Mouse (Mus musculus) heart, postnatal 0 days (tissue): ENCODE measurements around the gene Zbp1. TPM values are rescaled to one million over a fixed set of nuclear protein-coding genes. Genes with fewer than 3 reads are reported as not detected.

Source experiments
- ATAC-seq: fragments of 200-750 bp; cut with Nextera tagmentation; 2 replicates; pipeline ENCODE4 v1.8.0; 2017; ENCODE audit warnings: low read depth, moderate number of reproducible peaks, moderate library complexity; ENCODE audit not compliant: insufficient read depth
- DNase-seq: peaks from one replicate; pipeline ENCODE4 v3.0.0-alpha.2; 2016; ENCODE audit warnings: low spot score
- H3K27ac ChIP-seq: fragments of 300-500 bp; sonication (generic); 2 replicates; pipeline ENCODE4 v1.5.1; 2014; ENCODE audit warnings: low read depth, mild to moderate bottlenecking
- H3K27me3 ChIP-seq: fragments of 300-500 bp; sonication (generic); 2 replicates; pipeline ENCODE4 v1.6.1; 2014; ENCODE audit warnings: low read length, mixed read lengths; ENCODE audit not compliant: control insufficient read depth, insufficient read depth
- H3K36me3 ChIP-seq: fragments of 300-500 bp; sonication (generic); replicated peaks from 2 replicates; pipeline ENCODE4 v1.6.1; 2014; ENCODE audit warnings: low read length, mixed read lengths; ENCODE audit not compliant: control insufficient read depth, insufficient read depth
- H3K4me1 ChIP-seq: fragments of 300-500 bp; sonication (generic); 2 replicates; pipeline ENCODE4 v1.6.1; 2014; ENCODE audit warnings: antibody characterized with exemption; ENCODE audit not compliant: control insufficient read depth, insufficient read depth
- H3K4me2 ChIP-seq: fragments of 300-500 bp; sonication (generic); 2 replicates; pipeline ENCODE4 v1.6.1; 2014; ENCODE audit warnings: low read depth, mild to moderate bottlenecking, low read length, moderate library complexity
- H3K4me3 ChIP-seq: fragments of 300-500 bp; sonication (generic); 2 replicates; pipeline ENCODE4 v1.5.1; 2014; ENCODE audit warnings: low read depth, low read length
- H3K9ac ChIP-seq: fragments of 300-500 bp; sonication (generic); replicated peaks from 2 replicates; pipeline ENCODE4 v1.6.1; 2014; ENCODE audit warnings: low read depth, low read length, mixed read lengths
- H3K9me3 ChIP-seq: fragments of 300-500 bp; sonication (generic); replicated peaks from 2 replicates; pipeline ENCODE4 v1.6.1; 2016; ENCODE audit warnings: low read length; ENCODE audit not compliant: control insufficient read depth
- CTCF ChIP-seq: IDR thresholded peaks from 2 replicates; pipeline ENCODE4 v1.5.1; 2016; ENCODE audit warnings: antibody characterized with exemption, control low read depth, low read depth
- EP300 ChIP-seq: IDR thresholded peaks from 2 replicates; pipeline ENCODE4 v1.6.1; 2016; ENCODE audit warnings: antibody characterized with exemption, low read depth
- WGBS: fragments of 180-500 bp; shearing (Covaris S2); extraction: QIAGEN DNeasy Blood & Tissue Kit; methylation state at CpG from one replicate; pipeline ENCODE4 v1.1.7; 2014; 5-methylcytosine and 5-hydroxymethylcytosine counted together
- polyA plus RNA-seq: library from polyadenylated mRNA; unstranded; fragments of >200 nt; fragmentation: Nextera tagmentation; extraction: Ambion mirVana; gene quantifications from 2 replicates; pipeline ENCODE4 v1.2.1, GENCODE M21; 2015
- total RNA-seq: library from RNA; depleted of rRNA; stranded (reverse); fragments of >200 nt; gene quantifications from 2 replicates; pipeline ENCODE4 v1.2.3, GENCODE M21; 2014; ENCODE audit warnings: low replicate concordance; rRNA removed

The Zbp1 gene
- total and polyA plus RNA-seq, 2 experiments from 2014 or later = 1.1 to 3.1 TPM

GRCm38 (mm10) chr2:173157871-173158270 lies 60.9 kb downstream of the Zbp1 start:
- no peaks in the 10 kb centered on the region for H3K36me3 ChIP-seq
- no peak overlapping the region for H3K4me2 ChIP-seq
- H3K4me1 ChIP-seq = no peaks in the 10 kb centered on the region; the same call in 1 of the 2 replicates
- TF ChIP-seq CTCF (no peak), EP300 (no peak)
- H3K27me3 ChIP-seq = no peaks in the 10 kb centered on the region
- ATAC-seq (no peak), DNase-seq (no peak)
- H3K9ac ChIP-seq = no peak overlapping the region
- WGBS = 92% methylated on average over 4 of the region's 4 CpGs
- H3K4me3 ChIP-seq = no peak overlapping the region
- no peaks in the 10 kb centered on the region for H3K9me3 ChIP-seq
- H3K27ac ChIP-seq = no peak overlapping the region

DNA sequence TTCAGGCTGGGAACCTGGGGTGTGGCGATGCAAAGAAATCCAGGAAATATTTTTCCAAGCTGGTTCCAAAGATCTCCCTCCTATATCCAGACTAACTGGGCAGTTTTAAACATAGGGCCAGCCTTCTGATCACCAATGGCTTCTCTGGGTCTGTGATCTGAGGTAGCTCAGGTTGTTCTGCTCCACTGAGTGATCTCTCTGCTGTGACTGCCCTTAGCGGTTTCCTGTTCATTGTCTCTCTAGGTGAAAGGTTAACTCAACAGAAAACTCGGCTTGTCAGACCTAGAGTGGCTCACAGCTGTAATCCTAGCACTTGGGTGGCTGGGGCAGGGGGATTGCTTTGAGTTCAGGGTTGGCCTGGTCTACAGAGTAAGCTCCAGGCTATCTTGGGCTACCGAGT lies 61.3 kb downstream of the Zbp1 start:
- H3K36me3 ChIP-seq = no peaks in the 10 kb centered on the region
- no peak overlapping the region for H3K4me3 ChIP-seq
- TF ChIP-seq CTCF (no peak), EP300 (no peak)
- no peaks in the 10 kb centered on the region for H3K27me3 ChIP-seq
- H3K9me3 ChIP-seq = no peaks in the 10 kb centered on the region
- H3K4me2 ChIP-seq = no peak overlapping the region
- H3K9ac ChIP-seq = no peak overlapping the region
- ATAC-seq (no peak), DNase-seq (no peak)
- 52% methylated on average over 4 of the region's 4 CpGs for WGBS
- H3K27ac ChIP-seq = no peak overlapping the region
- H3K4me1 ChIP-seq = no peaks in the 10 kb centered on the region; the same call in 1 of the 2 replicates

- Histone ChIP-seq H3K9me3 (no peaks in the 10 kb centered on the region), H3K4me3 (no peak overlapping the region), H3K27me3 (no peaks in the 10 kb centered on the region), H3K9ac (no peak overlapping the region), H3K4me2 (no peak overlapping the region), H3K4me1 (no peaks in the 10 kb centered on the region; the same call in 1 of the 2 replicates), H3K27ac (no peak overlapping the region), H3K36me3 (no peaks in the 10 kb centered on the region)
- WGBS = 84% methylated on average over 13 of the region's 13 CpGs
- no peak for ATAC-seq
- no peak for DNase-seq
- no peak for TF ChIP-seq CTCF
- TF ChIP-seq EP300 = no peak
Observed at GRCm38 (mm10) chr2:173156923-173157322, 61.8 kb downstream of the Zbp1 start.

Other genes with a start within 250 kb of the Zbp1 start
- 19.1 TPM in 1 of 2 replicates, not detected in the other for gene Spo11, start 241.2 kb downstream of the Zbp1 start, total RNA-seq
- 0.18 TPM in 1 of 2 replicates, not detected in the other for gene Spo11, start 241.2 kb downstream of the Zbp1 start, polyA plus RNA-seq
- gene Rae1, start 218.8 kb downstream of the Zbp1 start, total RNA-seq = 80.2 and 83.4 TPM in 2 replicates
- gene Rae1, start 218.8 kb downstream of the Zbp1 start, polyA plus RNA-seq = 70.5 and 76.7 TPM in 2 replicates
- 85.0 and 119 TPM in 2 replicates for gene Rbm38, start 198.4 kb downstream of the Zbp1 start, total RNA-seq
- 122 and 135 TPM in 2 replicates for gene Rbm38, start 198.4 kb downstream of the Zbp1 start, polyA plus RNA-seq
- not detected in 2 replicates for gene Ctcfl, start 99.4 kb downstream of the Zbp1 start, total RNA-seq
- gene Ctcfl, start 99.4 kb downstream of the Zbp1 start, polyA plus RNA-seq = 0.22 and 0.26 TPM in 2 replicates
- gene Pck1, start 65.9 kb downstream of the Zbp1 start, total RNA-seq = 0.97 and 1.7 TPM in 2 replicates
- 0.29 and 0.37 TPM in 2 replicates for gene Pck1, start 65.9 kb downstream of the Zbp1 start, polyA plus RNA-seq
- gene Pmepa1, start 57.6 kb upstream of the Zbp1 start, total RNA-seq = 6.3 and 12.9 TPM in 2 replicates
- gene Pmepa1, start 57.6 kb upstream of the Zbp1 start, polyA plus RNA-seq = 4.3 and 4.4 TPM in 2 replicates